Comparison of ENCODE assay signal across 21 mouse cellular contexts in genomic region chr11:44705811-44706210, GRCm38 (mm10).
DNase-seq lines count a peak whose midpoint lies in the region; ATAC-seq and TF ChIP-seq lines count a peak whose summit lies in the region.
"Had no signal": no experiment of that assay in that cellular context is flagged by ENCODE, and none has a peak within 500 bp of the region (broad histone marks: within the 10 kb centered on the region; RNA-seq: fewer than 3 reads in every experiment).

No protein-coding gene starts in this region.

- H3K27ac ChIP-seq in gastrocnemius, adult 2 months: peak overlapping the region; percentile 20; the same call in 1 of the 2 replicates
- no peak overlapping the region for H3K27ac ChIP-seq in heart, embryonic 10.5 days
- no peak overlapping the region for H3K27ac ChIP-seq in midbrain, embryonic 11.5 days (ENCODE audit: low read depth, low read length)
- no peak overlapping the region for H3K27ac ChIP-seq in midbrain, embryonic 16.5 days (ENCODE audit: low read length)
- H3K27ac ChIP-seq: embryonic facial prominence, embryonic 13.5 days; forebrain, embryonic 12.5 days; forebrain, embryonic 15.5 days; intestine, embryonic 15.5 days had no signal

- ATAC-seq in midbrain, embryonic 11.5 days (ENCODE audit: low FRiP score): no peak
- no peak for ATAC-seq in midbrain, embryonic 16.5 days
- ATAC-seq: forebrain, embryonic 15.5 days; hindbrain, embryonic 16.5 days; intestine, embryonic 15.5 days had no signal

- H3K4me1 ChIP-seq in heart, embryonic 10.5 days: peaks cover 16% of the 10 kb centered on the region; the same call in 1 of the 2 replicates
- peaks cover 16% of the 10 kb centered on the region for H3K4me1 ChIP-seq in midbrain, embryonic 11.5 days (ENCODE audit: control insufficient read depth, insufficient read depth, low read length)
- peaks cover 10% of the 10 kb centered on the region; the same call in 1 of the 2 replicates for H3K4me1 ChIP-seq in midbrain, embryonic 16.5 days (ENCODE audit: control insufficient read depth, insufficient read depth, low read length)

- H3K9me3 ChIP-seq in heart, embryonic 10.5 days: no peaks in the 10 kb centered on the region
- no peaks in the 10 kb centered on the region for H3K9me3 ChIP-seq in midbrain, embryonic 11.5 days (ENCODE audit: control insufficient read depth, low read length)
- no peaks in the 10 kb centered on the region for H3K9me3 ChIP-seq in midbrain, embryonic 16.5 days (replicated peaks; ENCODE audit: control insufficient read depth, low read length, poor library complexity, severe bottlenecking)
- H3K9me3 ChIP-seq: embryonic facial prominence, embryonic 13.5 days; forebrain, embryonic 12.5 days; forebrain, embryonic 15.5 days; intestine, embryonic 15.5 days had no signal

- no peak overlapping the region for H3K4me2 ChIP-seq in midbrain, embryonic 11.5 days
- H3K4me2 ChIP-seq in midbrain, embryonic 16.5 days (ENCODE audit: low read length): no peak overlapping the region
- H3K4me2 ChIP-seq: embryonic facial prominence, embryonic 13.5 days; forebrain, embryonic 12.5 days; forebrain, embryonic 15.5 days; intestine, embryonic 15.5 days had no signal

- intact Hi-C loops in gastrocnemius, adult 2 months (cut with DNase I): no loop called here

- no peaks in the 10 kb centered on the region for H3K36me3 ChIP-seq in heart, embryonic 10.5 days
- no peaks in the 10 kb centered on the region for H3K36me3 ChIP-seq in midbrain, embryonic 11.5 days (ENCODE audit: control insufficient read depth, insufficient read depth, low read length)
- H3K36me3 ChIP-seq in midbrain, embryonic 16.5 days (ENCODE audit: control insufficient read depth, insufficient read depth, low read length): no peaks in the 10 kb centered on the region
- H3K36me3 ChIP-seq: embryonic facial prominence, embryonic 13.5 days; forebrain, embryonic 12.5 days; forebrain, embryonic 15.5 days; intestine, embryonic 15.5 days had no signal

- DNase-seq in gastrocnemius, adult 2 months: no peak
- DNase-seq in gastrocnemius, postnatal 25 days: no peak
- peak; percentile 20 for DNase-seq in heart, embryonic 10.5 days (ENCODE audit: low spot score)
- DNase-seq in heart, adult 18-20 months: no peak
- peak; percentile 54 for DNase-seq in midbrain, embryonic 11.5 days (ENCODE audit: low spot score, missing footprints)
- no peak for DNase-seq in thymus, postnatal 10 days (ENCODE audit: low spot score in 2 of 2)
- DNase-seq: adrenal gland, postnatal 10 days; adrenal gland, postnatal 36 days; cerebellum, adult 11 months; cerebellum, adult 2 months; cerebellum, adult 9-11 months; cerebellum, postnatal 25 days; gastrocnemius, postnatal 10 days; kidney, adult 11 months had no signal

- H3K27me3 ChIP-seq in heart, embryonic 10.5 days (ENCODE audit: insufficient read depth, poor library complexity, severe bottlenecking): no peaks in the 10 kb centered on the region
- H3K27me3 ChIP-seq in midbrain, embryonic 11.5 days (ENCODE audit: control insufficient read depth, insufficient read depth, low read length): no peaks in the 10 kb centered on the region
- no peaks in the 10 kb centered on the region for H3K27me3 ChIP-seq in midbrain, embryonic 16.5 days (ENCODE audit: control insufficient read depth, insufficient read depth, low read depth, low read length)
- H3K27me3 ChIP-seq: embryonic facial prominence, embryonic 13.5 days; intestine, embryonic 15.5 days had no signal

- no peak overlapping the region for H3K4me3 ChIP-seq in gastrocnemius, adult 2 months
- no peak overlapping the region for H3K4me3 ChIP-seq in heart, embryonic 10.5 days
- no peak overlapping the region for H3K4me3 ChIP-seq in midbrain, embryonic 11.5 days (ENCODE audit: low read depth, low read length)
- no peak overlapping the region for H3K4me3 ChIP-seq in midbrain, embryonic 16.5 days (ENCODE audit: low read depth, low read length)
- H3K4me3 ChIP-seq: embryonic facial prominence, embryonic 13.5 days; erythroblast, embryonic 14.5 days; forebrain, embryonic 12.5 days; forebrain, embryonic 15.5 days; intestine, embryonic 15.5 days had no signal

- WGBS in heart, embryonic 10.5 days: 96% methylated on average over 1 of the region's 1 CpGs
- WGBS in midbrain, embryonic 11.5 days: 88% methylated on average over 1 of the region's 1 CpGs
- WGBS in midbrain, embryonic 16.5 days: 90% methylated on average over 1 of the region's 1 CpGs

- no peak overlapping the region for H3K9ac ChIP-seq in midbrain, embryonic 11.5 days (ENCODE audit: low read length)
- H3K9ac ChIP-seq in midbrain, embryonic 16.5 days (ENCODE audit: low read depth, low read length): no peak overlapping the region
- H3K9ac ChIP-seq: embryonic facial prominence, embryonic 13.5 days; forebrain, embryonic 12.5 days; forebrain, embryonic 15.5 days; intestine, embryonic 15.5 days had no signal

- no peak for TF ChIP-seq CTCF in gastrocnemius, adult 2 months (IDR thresholded peaks at IDR 0.05)

Comparison
In these comparisons a context has a peak if more than half of its experiments do, and no peak if none do; other contexts are left out.
1. DNase-seq: peak in heart, embryonic 10.5 days (single experiment) and midbrain, embryonic 11.5 days (single experiment); none in gastrocnemius, adult 2 months (single experiment), gastrocnemius, postnatal 25 days (single experiment), heart, adult 18-20 months (0 of 2) and thymus, postnatal 10 days (0 of 2).